Mouse (Mus musculus) right cerebral cortex, postnatal 4 days (tissue): Measurements from ENCODE around the gene Vps45.

Experiments used
- DNase-seq: peaks from one replicate; pipeline ENCODE4 v3.0.0-alpha.2; 2022

The Vps45 gene

GRCm38 (mm10) chr3:96058231-96058896 lies at the start of gene Vps45:
TSS of gene Vps45 (minus strand) at chr3:96058466.
- DNase-seq: peak; percentile 66

GRCm38 (mm10) chr3:96106151-96106550 lies 47.9 kb upstream of the Vps45 start:
- no peak for DNase-seq

- DNase-seq: no peak
These were observed 47.0 kb upstream of the Vps45 start for GRCm38 (mm10) chr3:96105232-96105747.

- DNase-seq: peak; percentile 77
These were observed 46.2 kb upstream of the Vps45 start, which contains the start of gene Otud7b for GRCm38 (mm10) chr3:96104261-96105065. TSS of gene Otud7b (plus strand) at chr3:96104527.

GRCm38 (mm10) chr3:96103901-96104260 lies 45.6 kb upstream of the Vps45 start:
- no peak for DNase-seq

GRCm38 (mm10) chr3:96102100-96102872 lies 44.0 kb upstream of the Vps45 start:
- peak; percentile 18 for DNase-seq

- no peak for DNase-seq
These were observed 40.5 kb upstream of the Vps45 start for GRCm38 (mm10) chr3:96098616-96099267.

GRCm38 (mm10) chr3:96098168-96098567 lies 39.9 kb upstream of the Vps45 start:
- DNase-seq: no peak

- DNase-seq: no peak
These were observed 35.9 kb upstream of the Vps45 start for GRCm38 (mm10) chr3:96094203-96094602.

- DNase-seq: no peak
These were observed 35.2 kb upstream of the Vps45 start for GRCm38 (mm10) chr3:96093509-96093908.

- no peak for DNase-seq
These were observed 33.7 kb upstream of the Vps45 start for GRCm38 (mm10) chr3:96091966-96092365.

GRCm38 (mm10) chr3:96091146-96091545 lies 32.9 kb upstream of the Vps45 start:
- DNase-seq: no peak

GRCm38 (mm10) chr3:96089882-96090489 lies 31.7 kb upstream of the Vps45 start:
- DNase-seq: no peak

- no peak for DNase-seq
These were observed 29.5 kb upstream of the Vps45 start for GRCm38 (mm10) chr3:96087801-96088200.

GRCm38 (mm10) chr3:96087219-96087618 lies 29.0 kb upstream of the Vps45 start:
- DNase-seq: no peak

- DNase-seq: no peak
These were observed 26.0 kb upstream of the Vps45 start for GRCm38 (mm10) chr3:96084146-96084755.

GRCm38 (mm10) chr3:96082714-96083508 lies 24.6 kb upstream of the Vps45 start:
- DNase-seq: no peak

GRCm38 (mm10) chr3:96082100-96082499 lies 23.8 kb upstream of the Vps45 start:
- no peak for DNase-seq

GRCm38 (mm10) chr3:96081650-96082049 lies 23.4 kb upstream of the Vps45 start:
- DNase-seq: no peak

GRCm38 (mm10) chr3:96081006-96081405 lies 22.7 kb upstream of the Vps45 start:
- DNase-seq: no peak

GRCm38 (mm10) chr3:96078711-96079110 lies 20.4 kb upstream of the Vps45 start:
- no peak for DNase-seq
